Mouse (Mus musculus): ENCODE data around the gene Atpaf1.

Atpaf1 gene

DNA sequence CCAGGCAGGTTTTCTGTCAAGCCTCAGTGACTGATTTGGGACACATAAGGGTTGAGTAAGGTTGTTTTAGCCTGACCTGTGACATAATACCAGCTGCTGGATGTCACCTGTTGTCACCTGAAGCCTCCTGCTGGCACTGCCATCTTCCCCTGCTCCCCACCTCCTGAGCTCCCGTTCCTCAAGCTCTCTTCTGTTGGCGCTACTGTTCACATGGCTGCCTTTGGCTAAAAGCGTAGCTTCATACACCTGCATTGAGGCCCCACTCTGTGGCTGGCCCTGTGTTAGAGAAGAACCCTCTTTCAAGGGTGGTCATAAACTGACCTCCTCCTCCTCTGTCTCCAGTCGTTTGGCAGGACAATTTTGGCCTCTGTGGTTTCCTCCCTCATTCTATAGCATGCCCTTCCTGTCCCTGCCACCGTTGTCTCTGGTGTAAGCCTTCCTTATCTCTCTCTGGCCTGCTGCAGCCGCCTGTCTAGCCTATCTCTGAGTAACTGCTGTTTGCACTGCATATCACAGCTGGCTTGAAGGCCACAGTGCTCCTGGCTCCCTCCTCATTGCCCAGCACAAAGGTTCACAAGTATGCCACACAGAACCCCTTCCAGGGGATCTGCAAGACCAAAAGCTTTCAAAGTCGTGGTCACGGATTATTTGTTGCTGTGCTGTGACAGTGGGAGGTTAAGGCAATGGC is 64.5 kb downstream of the Atpaf1 start:
- no peak for DNase-seq

DNA sequence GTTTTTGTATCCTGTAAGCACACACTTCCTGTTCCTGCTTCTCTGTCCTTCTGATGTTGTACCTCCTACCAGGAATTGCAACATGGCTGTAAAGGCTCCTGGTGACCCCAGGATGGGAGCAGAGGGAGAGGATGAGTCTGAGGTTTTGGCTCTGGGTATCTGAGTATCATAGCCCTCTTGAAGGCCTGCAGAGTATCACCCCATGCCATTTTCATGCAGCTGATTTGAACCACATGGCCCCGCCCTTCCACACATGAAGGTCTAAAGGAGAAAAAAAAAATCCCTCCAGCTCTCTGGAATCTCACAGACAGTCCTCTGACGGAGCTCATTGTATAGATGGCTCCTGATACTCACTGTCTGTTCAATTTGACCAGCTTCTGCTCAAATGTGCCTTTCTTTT is 65.5 kb downstream of the Atpaf1 start:
- no peak for DNase-seq

DNA sequence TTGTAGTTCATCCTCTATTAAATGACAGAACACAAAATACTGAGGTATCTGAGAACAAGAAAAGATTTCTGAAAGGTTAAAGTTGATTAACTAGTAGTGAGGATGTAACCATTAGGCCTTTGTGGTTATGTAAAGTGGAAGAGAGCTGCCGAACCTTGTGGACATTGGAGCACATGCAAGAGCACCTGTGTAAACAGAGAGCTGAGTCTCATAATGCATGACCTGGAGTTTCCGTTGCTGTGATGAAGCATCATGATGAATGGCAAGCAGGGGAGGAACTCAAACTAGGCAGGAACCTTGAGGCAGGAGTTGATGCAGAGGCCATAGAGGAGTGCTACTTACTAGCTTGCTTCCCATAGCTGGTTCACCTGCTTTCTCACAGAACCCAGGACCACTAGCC is 66.0 kb downstream of the Atpaf1 start:
- no peak for DNase-seq

DNA sequence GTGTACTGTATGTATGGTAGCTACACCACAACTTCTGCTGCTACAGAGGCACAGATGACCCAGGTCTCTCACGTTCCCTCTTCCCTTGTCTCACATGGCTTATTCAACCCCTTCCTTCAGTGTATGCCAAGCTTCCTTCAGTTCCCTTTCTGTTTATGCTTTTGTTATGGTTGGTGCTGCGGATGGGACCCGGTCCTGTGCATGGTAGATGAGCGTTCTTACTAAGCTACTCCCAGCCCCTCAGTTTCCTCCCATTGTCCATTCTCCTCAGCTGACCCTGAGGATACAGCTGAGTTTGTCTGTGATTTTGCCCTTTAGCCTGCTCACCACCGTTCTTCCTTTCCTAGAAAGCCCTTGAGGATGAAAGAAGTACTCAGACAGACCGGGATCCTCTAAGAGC is 67.0 kb downstream of the Atpaf1 start:
- DNase-seq = no peak

DNA sequence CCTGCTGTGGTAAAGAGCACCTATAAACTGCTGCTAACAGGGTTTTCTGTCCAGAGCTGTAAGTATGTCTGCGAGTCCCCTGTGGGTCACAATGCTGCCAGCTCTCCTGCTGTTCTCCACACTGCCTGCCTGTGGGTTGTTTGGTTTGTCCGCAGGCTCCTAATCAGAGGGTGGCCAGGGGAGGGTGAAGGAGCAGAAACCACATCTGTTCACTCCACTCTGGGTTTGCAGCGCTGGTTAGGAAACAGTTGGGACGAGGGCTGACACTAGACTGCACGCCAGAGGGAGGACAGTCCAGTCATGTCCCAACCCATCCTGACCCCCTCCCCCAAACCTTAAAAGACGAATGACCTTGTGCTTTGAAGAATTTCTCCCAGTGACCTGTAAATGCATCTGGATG is 70.5 kb downstream of the Atpaf1 start:
- no peak for DNase-seq

DNA sequence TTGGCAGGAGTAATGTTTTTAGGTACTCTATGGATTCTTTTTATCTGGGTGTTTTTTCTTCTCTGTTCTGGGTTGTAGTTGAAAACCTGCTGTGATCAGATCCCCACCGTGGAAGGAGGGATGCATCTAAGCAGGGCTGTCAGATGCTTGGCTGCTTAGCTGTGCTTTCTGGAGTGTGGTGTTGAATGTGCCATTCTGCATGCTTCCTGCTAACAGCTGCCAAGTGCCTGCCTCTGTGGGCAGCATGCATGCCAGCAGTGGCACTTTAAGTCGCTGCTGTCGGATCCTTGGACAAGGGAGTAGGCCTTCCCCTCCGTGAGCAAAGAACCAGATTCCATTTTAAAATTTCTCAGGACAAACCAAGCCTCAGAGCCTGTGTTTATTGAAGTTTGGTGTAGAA is 71.0 kb downstream of the Atpaf1 start:
- no peak for DNase-seq

DNA sequence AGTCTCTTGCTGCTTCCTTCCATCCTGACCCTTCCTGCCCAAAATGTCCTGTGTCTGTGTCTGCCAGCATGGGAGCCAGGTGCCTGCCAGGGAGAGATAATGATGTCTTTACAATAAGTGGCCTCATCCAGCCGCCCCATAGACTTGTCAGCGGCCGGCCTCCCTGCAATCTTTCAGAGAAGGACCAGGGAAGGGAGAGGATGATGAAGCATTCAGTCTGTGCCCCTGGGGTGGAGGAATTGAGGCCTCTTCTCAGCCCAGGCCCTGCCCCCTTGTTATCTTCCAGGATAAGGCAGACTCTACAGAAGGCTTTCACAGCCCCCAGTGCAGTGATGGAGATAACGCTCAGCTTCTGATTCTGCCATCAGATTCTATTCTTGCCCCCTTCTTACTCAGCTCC is 71.7 kb downstream of the Atpaf1 start:
- no peak for DNase-seq

DNA sequence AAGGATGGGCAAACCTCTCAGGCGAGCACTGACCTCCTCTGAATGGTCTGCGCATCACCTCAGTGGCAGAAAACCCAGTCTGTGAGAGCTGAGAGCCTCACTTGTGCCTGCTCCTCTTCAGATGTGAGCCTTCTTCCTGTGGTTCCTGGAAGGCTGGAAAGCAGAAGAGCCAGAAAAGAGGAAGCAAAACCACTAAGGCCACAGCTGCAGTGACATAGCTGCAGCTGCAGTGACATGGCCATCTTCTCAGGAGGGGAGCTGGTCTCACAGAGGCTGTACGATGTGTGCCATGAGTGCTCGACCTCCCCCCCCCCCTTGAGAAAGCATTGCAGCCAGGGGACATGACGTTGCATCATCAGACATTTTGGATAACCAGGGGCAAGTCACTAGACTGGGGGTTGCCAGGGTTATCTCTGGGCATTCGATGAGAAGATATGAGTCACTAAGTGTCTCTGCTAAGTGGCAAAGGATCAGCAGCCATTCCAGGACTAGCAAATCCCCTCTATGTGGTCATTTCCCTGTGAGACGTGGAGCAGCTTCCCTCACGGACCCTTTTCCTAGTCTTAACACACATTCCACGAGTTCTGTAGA is 72.8 kb downstream of the Atpaf1 start:
- no peak for DNase-seq

DNA sequence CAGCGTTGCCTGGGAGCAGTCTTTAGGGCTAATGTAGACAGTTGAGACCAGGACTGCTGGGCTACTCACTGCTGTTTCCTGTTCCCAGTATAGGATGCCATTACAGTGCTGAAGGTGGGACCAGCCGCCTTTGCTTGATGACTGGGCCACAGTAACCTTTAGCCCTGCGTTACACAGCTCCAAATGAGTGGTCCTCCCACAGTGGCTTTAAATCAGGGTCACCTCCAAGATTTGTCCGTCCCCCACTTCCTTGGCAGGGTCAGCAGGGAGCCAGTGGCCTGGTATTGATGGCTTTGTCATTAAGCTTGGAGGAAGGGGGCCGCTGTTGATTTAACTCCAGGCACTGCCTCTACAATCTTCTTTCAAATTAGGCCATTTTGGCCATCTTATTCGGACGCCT is 78.7 kb downstream of the Atpaf1 start:
- DNase-seq = no peak

DNA sequence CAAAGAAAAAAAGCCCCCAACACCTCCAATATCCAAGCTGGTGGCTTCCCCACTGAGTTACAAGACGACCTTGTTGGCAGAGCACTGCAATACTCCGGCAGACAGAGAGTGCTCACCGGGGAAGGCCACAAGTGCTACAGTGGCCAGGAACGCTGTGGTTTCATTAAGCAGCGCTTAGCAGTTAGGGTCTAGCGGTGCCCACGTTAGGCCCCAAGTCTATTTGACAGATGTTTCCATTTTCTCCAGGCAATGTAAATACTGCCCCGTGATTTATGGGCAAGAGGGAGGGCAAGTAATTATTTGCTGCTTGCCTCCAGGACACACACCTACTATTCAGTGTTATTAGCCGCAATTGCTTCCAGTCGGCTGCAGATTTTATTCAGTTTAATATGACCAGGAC is 79.3 kb downstream of the Atpaf1 start:
- DNase-seq = no peak

All from kidney, postnatal 25 days (tissue).